Mouse (Mus musculus) MEL (cell line): ENCODE data around the gene 4930467E23Rik.
"Not testable (repeated sequence)": the region's sequence is repeated elsewhere in the genome, so short reads cannot be mapped to it uniquely, and the experiment has no call there.

Experiments used
- CHD2 ChIP-seq: IDR thresholded peaks from 2 replicates; pipeline ENCODE4 v1.6.1; 2011; ENCODE audit warnings: low read length, improper control_type of control experiment
- CTCF ChIP-seq, 3 experiments: IDR thresholded peaks in 2 of 3; conservative IDR thresholded peaks in 1 of 3; 2 replicates each; pipeline ENCODE4 v1.5.1; 2011 to 2012; ENCODE audit warnings: low read length in 3 of 3, low read depth in 2 of 3, mild to moderate bottlenecking in 2 of 3, improper control_type of control experiment in 1 of 3, inconsistent platforms in 1 of 3, mixed read lengths in 1 of 3, moderate library complexity in 1 of 3; ENCODE audit not compliant: control insufficient read depth in 1 of 3, insufficient read depth in 1 of 3, poor library complexity in 1 of 3, severe bottlenecking in 1 of 3
- E2F4 ChIP-seq: IDR thresholded peaks from 2 replicates; pipeline ENCODE4 v1.6.1; 2011; ENCODE audit warnings: low read depth, low read length, improper control_type of control experiment, borderline replicate concordance
- EP300 ChIP-seq, 2 experiments: IDR thresholded peaks; 2 replicates each; pipeline ENCODE4 v1.6.1; 2011; ENCODE audit warnings: improper control_type of control experiment in 2 of 2, low read length in 2 of 2, low read depth in 1 of 2, mild to moderate bottlenecking in 1 of 2
- ETS1 ChIP-seq: IDR thresholded peaks from 2 replicates; pipeline ENCODE4 v1.6.1; 2012; ENCODE audit warnings: low read depth, mild to moderate bottlenecking, inconsistent platforms, low read length, improper control_type of control experiment, moderate library complexity
- KAT2A ChIP-seq: conservative IDR thresholded peaks from 2 replicates; pipeline ENCODE4 v1.6.1; 2012; ENCODE audit warnings: low read depth, low read length, improper control_type of control experiment, inconsistent platforms
- MAX ChIP-seq: IDR thresholded peaks from 2 replicates; pipeline ENCODE4 v1.6.1; 2011; ENCODE audit warnings: low read length, improper control_type of control experiment
- MAZ ChIP-seq: IDR thresholded peaks from 2 replicates; pipeline ENCODE4 v1.6.1; 2012; ENCODE audit warnings: low read depth, mild to moderate bottlenecking, inconsistent platforms, low read length, improper control_type of control experiment
- POLR2A ChIP-seq, 2 experiments: IDR thresholded peaks; 2 replicates each; pipeline ENCODE4 v1.6.1; 2011 to 2012; ENCODE audit warnings: low read length in 2 of 2, mild to moderate bottlenecking in 2 of 2, control low read depth in 1 of 2, improper control_type of control experiment in 1 of 2, low read depth in 1 of 2, moderate library complexity in 1 of 2; ENCODE audit not compliant: control insufficient read depth in 1 of 2, insufficient read depth in 1 of 2, poor library complexity in 1 of 2
- POLR2AphosphoS5 ChIP-seq: IDR thresholded peaks from 2 replicates; pipeline ENCODE4 v1.6.1; 2012; ENCODE audit warnings: low read depth, borderline replicate concordance, mild to moderate bottlenecking, inconsistent platforms, low read length, moderate library complexity, mixed read lengths
- RAD21 ChIP-seq: IDR thresholded peaks from 2 replicates; pipeline ENCODE4 v1.6.1; 2011; ENCODE audit warnings: mild to moderate bottlenecking, low read depth, low read length, improper control_type of control experiment
- TAL1 ChIP-seq: IDR thresholded peaks from 2 replicates; pipeline ENCODE4 v1.6.1; 2012; ENCODE audit warnings: mild to moderate bottlenecking, inconsistent platforms, low read length, moderate library complexity, mixed read lengths
- TCF12 ChIP-seq: IDR thresholded peaks from 2 replicates; pipeline ENCODE4 v1.6.1; 2014; ENCODE audit warnings: low read depth, mild to moderate bottlenecking, inconsistent platforms, low read length, improper control_type of control experiment, moderate library complexity

GRCm38 (mm10) chr8:19784554-19785364 is 55.4 kb downstream of the 4930467E23Rik start:
- peak in 2 of 3 experiments; percentile 4 to 19; a peak in 3 of 6 replicates for TF ChIP-seq CTCF (IDR thresholded peaks at IDR 0.05 in 2 of 3, conservative IDR thresholded peaks at IDR 0.05 in 1 of 3; ENCODE audit: control insufficient read depth in 1 of 3, insufficient read depth in 1 of 3, low read depth in 2 of 3, low read length in 3 of 3, poor library complexity in 1 of 3, severe bottlenecking in 1 of 3)
- 0 out of 2 replicates have a peak, but pooled peaks have one; percentile 53 for TF ChIP-seq POLR2AphosphoS5
- TF ChIP-seq EP300 (IDR thresholded peaks at IDR 0.05; ENCODE audit: low read depth in 1 of 2, low read length in 2 of 2); CHD2; E2F4; MAZ; RAD21; KAT2A; ETS1; TAL1: not testable (repeated sequence)
- peak; percentile 65 to 89 for TF ChIP-seq POLR2A (IDR thresholded peaks at IDR 0.05; ENCODE audit: control insufficient read depth in 1 of 2, insufficient read depth in 1 of 2, low read depth in 1 of 2, low read length in 2 of 2, poor library complexity in 1 of 2)
- TF ChIP-seq TCF12: peak; percentile 58
- TF ChIP-seq MAX: peak; percentile 45; the same call in 1 of the 2 replicates
